Mouse (Mus musculus): ENCODE data around the gene Lpin2. TPM values are rescaled to one million over a fixed set of nuclear protein-coding genes. Genes with fewer than 3 reads are reported as not detected.

The Lpin2 gene
- polyA plus RNA-seq, 1 experiment = 7.6 TPM

DNA sequence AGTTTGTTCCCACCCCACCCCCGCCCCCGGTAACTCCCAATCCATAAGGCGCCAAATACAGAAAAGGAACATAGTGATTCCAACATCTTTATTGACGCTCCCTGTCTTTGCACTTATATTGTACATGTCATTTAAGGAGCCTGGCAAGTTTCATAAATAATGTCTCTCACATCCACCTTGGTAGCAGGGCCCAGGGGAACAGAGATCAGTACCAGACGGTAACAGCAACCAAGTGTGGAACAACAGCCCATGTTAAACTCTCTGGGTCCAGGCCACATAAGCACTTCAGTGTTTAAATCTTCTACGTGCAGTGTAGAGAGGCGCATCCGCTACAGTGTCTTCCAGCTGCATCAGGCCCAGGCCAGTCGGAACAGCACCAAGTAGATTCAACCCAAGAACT is 69.7 kb downstream of the Lpin2 start:
- peaks cover 93% of the 10 kb centered on the region for H3K36me3 ChIP-seq (replicated peaks; ENCODE audit: low read length)

DNA sequence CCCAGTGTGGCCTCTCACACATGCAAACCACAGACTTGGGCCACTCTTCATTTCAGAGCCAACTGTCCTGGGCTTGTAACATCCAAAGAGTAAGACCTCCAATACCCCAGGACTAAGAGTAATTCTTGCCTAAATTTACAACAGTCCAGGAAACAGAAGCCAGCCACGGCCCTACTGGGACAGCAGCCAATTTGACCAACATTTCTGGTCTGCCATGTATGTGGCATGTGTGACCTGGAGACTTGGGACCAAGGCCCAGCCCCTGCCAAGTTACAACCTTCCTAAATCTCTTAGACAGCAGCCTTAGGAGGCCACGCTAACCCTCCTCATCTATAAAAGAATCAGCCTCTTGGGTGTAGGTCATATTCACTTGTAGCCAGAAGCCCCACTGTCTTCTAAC is 71.0 kb downstream of the Lpin2 start:
- Histone ChIP-seq H3K4me3 (replicated peaks) (peak overlapping the region; percentile 90), H3K9me3 (no peaks in the 10 kb centered on the region), H3K36me3 (replicated peaks; ENCODE audit: low read length) (peaks cover 80% of the 10 kb centered on the region), H3K27me3 (replicated peaks) (no peaks in the 10 kb centered on the region), H3K4me1 (peaks cover 100% of the 10 kb centered on the region)
- TF ChIP-seq FLI1 (IDR thresholded peaks at IDR 0.05; ENCODE audit: low read length) (no peak), GATA1 (IDR thresholded peaks at IDR 0.05; ENCODE audit: borderline replicate concordance, low read length) (no peak)

More for the DNA sequence above, 69.7 kb downstream of the Lpin2 start:
- H3K9me3 ChIP-seq = no peaks in the 10 kb centered on the region
- peak overlapping the region; percentile 74 for H3K4me3 ChIP-seq (replicated peaks)
- H3K27me3 ChIP-seq (replicated peaks) = no peaks in the 10 kb centered on the region
- H3K4me1 ChIP-seq = peaks cover 89% of the 10 kb centered on the region
- TF ChIP-seq FLI1 (IDR thresholded peaks at IDR 0.05; ENCODE audit: low read length) (no peak), GATA1 (IDR thresholded peaks at IDR 0.05; ENCODE audit: borderline replicate concordance, low read length) (no peak)

DNA sequence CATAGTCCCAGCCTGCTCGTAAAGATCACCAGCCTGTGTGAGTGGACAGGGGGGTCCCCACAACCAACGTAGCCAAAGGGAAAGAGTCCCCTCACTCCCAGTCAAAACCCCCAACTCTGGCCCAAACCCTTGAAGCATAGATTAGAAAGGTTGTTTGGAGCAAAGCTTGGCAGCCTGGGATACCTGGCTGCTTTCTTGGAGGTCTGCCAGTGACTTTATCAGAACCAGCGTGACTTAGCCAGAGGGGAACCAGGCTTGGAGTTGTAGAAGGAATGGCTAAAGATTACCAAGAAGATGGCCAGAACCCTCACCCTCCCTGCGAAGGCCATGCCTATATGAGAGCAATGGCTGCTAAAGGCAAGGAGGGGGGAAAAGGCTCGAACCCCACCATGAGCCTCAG is 71.7 kb downstream of the Lpin2 start:
- H3K36me3 ChIP-seq (replicated peaks; ENCODE audit: low read length) = peaks cover 73% of the 10 kb centered on the region
- peaks cover 100% of the 10 kb centered on the region for H3K4me1 ChIP-seq

DNA sequence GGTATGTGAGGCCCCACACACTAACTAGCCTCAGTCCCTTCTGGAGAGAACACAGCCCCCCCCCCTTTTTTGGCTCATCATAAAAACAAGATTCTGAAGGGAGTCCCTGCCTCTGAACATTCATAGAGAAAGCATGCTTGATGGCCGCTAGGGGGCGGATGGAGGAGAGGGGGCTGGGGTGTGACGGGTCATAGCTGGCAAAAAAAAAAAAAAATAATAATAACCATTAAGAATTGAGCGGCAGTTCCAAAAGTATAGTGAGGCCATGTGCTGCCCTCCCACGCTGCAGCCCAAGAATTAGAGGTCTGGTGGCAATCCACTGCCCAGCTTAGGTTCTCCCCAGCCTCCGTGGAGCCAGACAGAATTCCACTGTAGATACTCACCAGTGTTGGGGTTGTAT is 72.4 kb downstream of the Lpin2 start:
- Histone ChIP-seq H3K36me3 (replicated peaks; ENCODE audit: low read length) (peaks cover 70% of the 10 kb centered on the region), H3K4me3 (replicated peaks) (peak overlapping the region; percentile 90), H3K27me3 (replicated peaks) (no peaks in the 10 kb centered on the region), H3K4me1 (peaks cover 100% of the 10 kb centered on the region), H3K9me3 (no peaks in the 10 kb centered on the region)
- no peak for TF ChIP-seq FLI1 (IDR thresholded peaks at IDR 0.05; ENCODE audit: low read length)
- TF ChIP-seq GATA1 (IDR thresholded peaks at IDR 0.05; ENCODE audit: borderline replicate concordance, low read length) = no peak

More for the DNA sequence above, 71.7 kb downstream of the Lpin2 start:
- Histone ChIP-seq H3K27me3 (replicated peaks) (no peaks in the 10 kb centered on the region), H3K4me3 (replicated peaks) (peak overlapping the region; percentile 90), H3K9me3 (no peaks in the 10 kb centered on the region)
- TF ChIP-seq FLI1 (IDR thresholded peaks at IDR 0.05; ENCODE audit: low read length) (no peak), GATA1 (IDR thresholded peaks at IDR 0.05; ENCODE audit: borderline replicate concordance, low read length) (no peak)

DNA sequence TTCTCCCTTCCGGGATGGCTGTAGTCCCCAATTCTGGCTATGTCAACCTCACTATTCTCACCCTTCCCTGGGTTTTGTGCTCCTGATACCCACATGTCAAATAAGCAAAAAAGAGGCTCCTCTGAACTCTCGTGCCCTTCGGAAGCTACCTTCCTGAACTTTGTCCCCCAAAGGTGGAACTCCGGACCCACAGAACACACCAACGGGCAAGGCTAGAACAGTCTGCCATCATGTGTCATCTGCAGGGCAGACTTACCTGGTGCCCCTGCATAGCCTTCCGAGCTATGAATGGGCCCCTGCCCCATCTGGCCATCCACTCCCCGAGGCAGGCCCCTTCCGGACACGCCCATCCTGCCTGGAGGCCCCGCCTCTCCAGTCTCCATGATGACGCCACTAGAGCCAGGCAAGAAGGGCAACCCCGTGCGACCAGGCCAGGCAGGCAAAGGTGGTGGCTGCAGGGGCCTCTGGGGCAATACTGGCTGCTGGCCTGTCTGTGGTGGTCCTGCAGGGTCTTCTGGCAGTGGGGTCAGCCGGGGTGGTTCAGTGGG is 73.8 kb downstream of the Lpin2 start:
- Histone ChIP-seq H3K4me1 (peaks cover 100% of the 10 kb centered on the region), H3K27me3 (replicated peaks) (no peaks in the 10 kb centered on the region), H3K36me3 (replicated peaks; ENCODE audit: low read length) (peaks cover 59% of the 10 kb centered on the region), H3K4me3 (replicated peaks) (peak overlapping the region; percentile 90), H3K9me3 (no peaks in the 10 kb centered on the region)
- TF ChIP-seq FLI1 (IDR thresholded peaks at IDR 0.05; ENCODE audit: low read length) (no peak), GATA1 (IDR thresholded peaks at IDR 0.05; ENCODE audit: borderline replicate concordance, low read length) (no peak)

DNA sequence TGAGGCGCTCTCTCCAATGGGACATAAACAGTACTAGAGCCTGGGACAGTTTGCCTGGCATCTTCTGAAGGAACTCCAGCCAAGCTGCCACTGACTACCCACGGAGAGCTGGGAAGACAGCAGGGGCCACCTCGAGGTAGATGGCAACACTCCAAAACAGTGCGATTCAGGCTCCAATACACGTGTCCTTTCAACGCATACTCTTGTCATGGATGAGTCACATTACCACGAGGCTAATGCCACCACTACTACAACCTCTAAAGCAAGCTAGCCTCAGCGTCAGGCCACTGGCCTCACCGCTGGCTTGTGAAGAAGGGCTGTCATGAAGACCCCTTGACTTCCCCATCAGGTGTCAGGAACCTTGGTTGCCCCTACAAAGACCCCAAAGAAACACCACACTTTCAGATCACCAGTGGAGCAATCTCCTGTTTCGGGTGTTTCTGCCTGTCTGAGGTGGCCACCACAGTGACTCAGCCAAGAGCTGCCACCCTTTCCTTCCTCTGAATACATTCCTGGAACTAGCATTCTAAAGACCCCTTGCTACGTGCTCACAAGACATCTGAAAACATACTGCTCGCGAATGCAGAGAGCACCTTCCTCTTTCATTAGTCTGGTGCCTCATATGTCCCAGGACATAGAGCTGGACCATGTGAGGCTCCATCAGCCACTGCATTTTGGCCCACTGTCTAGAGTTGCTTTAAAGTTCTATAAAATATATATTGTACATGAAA is 74.6 kb downstream of the Lpin2 start:
- Histone ChIP-seq H3K4me3 (replicated peaks) (peak overlapping the region; percentile 90), H3K9me3 (no peaks in the 10 kb centered on the region), H3K4me1 (peaks cover 100% of the 10 kb centered on the region)

DNA sequence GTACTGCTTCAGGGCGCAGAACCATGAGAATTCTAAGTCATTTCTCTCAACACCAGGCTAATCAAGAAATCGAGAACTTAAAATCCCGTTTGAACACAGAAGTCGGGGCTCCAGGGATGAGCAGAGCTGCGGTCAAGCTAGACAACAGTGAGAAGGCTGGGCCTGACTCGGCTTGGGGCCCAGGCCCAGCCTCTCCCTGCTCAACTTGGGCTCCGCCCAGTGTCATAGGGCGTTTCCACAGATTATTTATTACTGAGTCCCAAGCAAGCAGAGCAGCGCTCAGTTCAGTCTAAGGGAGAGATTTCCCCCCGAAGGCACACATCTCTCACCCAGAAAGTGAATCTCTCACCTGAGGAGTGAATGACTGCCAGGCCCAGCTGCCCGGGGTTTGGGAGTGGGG is 77.4 kb downstream of the Lpin2 start:
- peaks cover 100% of the 10 kb centered on the region for H3K4me1 ChIP-seq
- peak overlapping the region; percentile 75 for H3K4me3 ChIP-seq (replicated peaks)
- H3K9me3 ChIP-seq = no peaks in the 10 kb centered on the region
- peaks cover 29% of the 10 kb centered on the region for H3K36me3 ChIP-seq (replicated peaks; ENCODE audit: low read length)
- TF ChIP-seq FLI1 (IDR thresholded peaks at IDR 0.05; ENCODE audit: low read length) (no peak), GATA1 (IDR thresholded peaks at IDR 0.05; ENCODE audit: borderline replicate concordance, low read length) (no peak)
- no peaks in the 10 kb centered on the region for H3K27me3 ChIP-seq (replicated peaks)

More for the DNA sequence above, 74.6 kb downstream of the Lpin2 start:
- Histone ChIP-seq H3K27me3 (replicated peaks) (no peaks in the 10 kb centered on the region), H3K36me3 (replicated peaks; ENCODE audit: low read length) (peaks cover 55% of the 10 kb centered on the region)
- no peak for TF ChIP-seq FLI1 (IDR thresholded peaks at IDR 0.05; ENCODE audit: low read length)
- TF ChIP-seq GATA1 (IDR thresholded peaks at IDR 0.05; ENCODE audit: borderline replicate concordance, low read length) = no peak

DNA sequence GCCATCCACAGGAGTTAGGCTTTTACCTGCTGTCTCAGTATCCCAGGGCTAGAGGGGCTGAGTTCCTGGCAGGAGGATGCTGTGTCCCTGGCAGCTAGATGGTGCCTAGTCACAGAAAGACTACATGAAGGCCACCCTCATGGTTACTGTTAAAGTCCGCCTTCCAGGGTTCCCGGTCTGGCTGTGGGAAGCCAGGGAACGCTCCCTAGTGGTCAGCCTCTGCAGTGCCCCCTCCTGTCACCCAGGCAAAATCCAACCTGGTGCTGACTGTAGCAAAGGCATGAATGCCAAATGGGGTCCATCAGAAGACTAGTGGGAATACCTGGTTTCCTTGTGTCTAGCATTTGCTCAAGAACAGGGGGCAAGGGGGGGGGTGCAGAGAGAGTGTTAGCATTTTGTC is 78.3 kb downstream of the Lpin2 start:
- Histone ChIP-seq H3K4me1 (peaks cover 100% of the 10 kb centered on the region), H3K9me3 (no peaks in the 10 kb centered on the region), H3K27me3 (replicated peaks) (no peaks in the 10 kb centered on the region), H3K4me3 (replicated peaks) (peak overlapping the region; percentile 53), H3K36me3 (replicated peaks; ENCODE audit: low read length) (peaks cover 22% of the 10 kb centered on the region)
- TF ChIP-seq FLI1 (IDR thresholded peaks at IDR 0.05; ENCODE audit: low read length) = no peak
- TF ChIP-seq GATA1 (IDR thresholded peaks at IDR 0.05; ENCODE audit: borderline replicate concordance, low read length) = no peak

DNA sequence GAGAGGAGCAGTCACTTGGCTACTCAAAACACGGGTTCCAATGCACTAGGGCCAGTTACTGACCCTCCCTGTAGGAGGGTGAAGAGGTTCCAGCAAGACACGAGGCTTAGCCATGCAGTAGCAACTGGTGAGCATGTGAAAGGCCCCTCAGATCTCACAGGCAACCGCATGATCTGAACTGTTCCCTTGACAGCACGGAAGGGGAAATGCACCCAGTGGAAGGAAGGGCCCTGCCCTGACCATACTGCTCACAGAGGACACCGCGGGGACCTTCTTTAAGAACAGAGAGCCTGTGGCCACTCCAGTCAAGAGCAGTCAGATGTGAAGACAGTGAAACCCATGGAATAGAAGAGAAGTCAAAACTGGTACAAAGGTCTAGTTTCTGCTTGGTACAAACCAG is 80.8 kb downstream of the Lpin2 start:
- H3K4me3 ChIP-seq (replicated peaks) = peak overlapping the region; percentile 73
- peaks cover 22% of the 10 kb centered on the region for H3K36me3 ChIP-seq (replicated peaks; ENCODE audit: low read length)
- H3K27me3 ChIP-seq (replicated peaks) = no peaks in the 10 kb centered on the region
- TF ChIP-seq GATA1 (IDR thresholded peaks at IDR 0.05; ENCODE audit: borderline replicate concordance, low read length) (no peak), FLI1 (IDR thresholded peaks at IDR 0.05; ENCODE audit: low read length) (no peak)
- peaks cover 98% of the 10 kb centered on the region for H3K4me1 ChIP-seq
- no peaks in the 10 kb centered on the region for H3K9me3 ChIP-seq

DNA sequence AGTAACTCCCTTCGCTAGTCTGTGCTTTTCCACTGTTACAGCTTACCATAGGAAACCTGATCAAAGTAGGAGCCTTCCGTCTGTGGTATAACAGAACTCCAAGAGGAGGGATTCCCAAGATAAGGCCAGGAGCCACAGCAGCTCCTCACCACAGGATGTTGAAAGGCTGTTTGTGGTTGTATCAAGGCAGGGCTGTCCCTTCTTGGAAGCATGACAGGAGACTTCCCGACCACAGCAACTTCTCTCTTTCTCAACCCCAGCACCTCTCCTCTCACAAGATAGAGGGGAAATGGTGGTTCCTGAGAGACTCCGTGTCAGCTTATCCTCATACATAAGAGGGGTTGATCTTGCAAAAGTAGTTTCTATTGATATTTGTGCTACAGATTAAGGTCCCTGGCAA is 82.4 kb downstream of the Lpin2 start:
- TF ChIP-seq GATA1 (IDR thresholded peaks at IDR 0.05; ENCODE audit: borderline replicate concordance, low read length) = peak; percentile 88
- peak; percentile 74 for TF ChIP-seq FLI1 (IDR thresholded peaks at IDR 0.05; ENCODE audit: low read length)
- Histone ChIP-seq H3K9me3 (no peaks in the 10 kb centered on the region), H3K4me3 (replicated peaks) (peak overlapping the region; percentile 83), H3K36me3 (replicated peaks; ENCODE audit: low read length) (peaks cover 28% of the 10 kb centered on the region), H3K4me1 (peaks cover 96% of the 10 kb centered on the region), H3K27me3 (replicated peaks) (no peaks in the 10 kb centered on the region)
